Mouse (Mus musculus) CD4-positive, CD25-positive, alpha-beta regulatory T cell (primary cell): ENCODE results near the gene Olfr1272. TPM values are rescaled to one million over a fixed set of nuclear protein-coding genes. Genes with fewer than 3 reads are reported as not detected.

ENCODE experiments used
- polyA plus RNA-seq: library from polyadenylated mRNA; unstranded; fragments of 100-300 nt; shearing (Covaris generic); gene quantifications from one replicate; pipeline ENCODE4 v1.2.1, GENCODE M21; 2017

Gene Olfr1272
- polyA plus RNA-seq = not detected

GRCm38 (mm10) chr2:90292741-90293140 is at the start of gene Olfr1272:
Gene Olfr1272, minus strand, starts transcription at chr2:90292841.

GRCm38 (mm10) chr2:90321900-90322299 is 29.3 kb upstream of the Olfr1272 start, which contains the start of gene Gm13769:
Gene Gm13769, plus strand, starts transcription at chr2:90322200.

GRCm38 (mm10) chr2:90270932-90271331 is 21.7 kb downstream of the Olfr1272 start, which contains the start of gene Olfr1271:
Gene Olfr1271, minus strand, starts transcription at chr2:90271032.

GRCm38 (mm10) chr2:90257492-90257891 is 35.1 kb downstream of the Olfr1272 start, which contains the start of gene Olfr142:
Gene Olfr142, minus strand, starts transcription at chr2:90257592.

Other genes starting within 250 kb of the Olfr1272 start
- not detected for gene Olfr140, start 229.2 kb downstream of the Olfr1272 start, polyA plus RNA-seq
- not detected for gene Olfr1269, start 171.4 kb downstream of the Olfr1272 start, polyA plus RNA-seq
- not detected for gene Olfr32, start 150.5 kb downstream of the Olfr1272 start, polyA plus RNA-seq
- not detected for gene Olfr1270, start 139.8 kb downstream of the Olfr1272 start, polyA plus RNA-seq
- not detected for gene Olfr1506, start 68.3 kb downstream of the Olfr1272 start, polyA plus RNA-seq
- not detected for gene Olfr142, start 35.2 kb downstream of the Olfr1272 start, polyA plus RNA-seq
- 0.10 TPM for gene Olfr1271, start 21.8 kb downstream of the Olfr1272 start, polyA plus RNA-seq
- gene Gm13769, start 29.4 kb upstream of the Olfr1272 start, polyA plus RNA-seq = not detected
- not detected for gene Olfr1274-ps, start 105.8 kb upstream of the Olfr1272 start, polyA plus RNA-seq